Mouse (Mus musculus) stomach, embryonic 15.5 days (tissue): ENCODE measurements at regions not wholly inside any gene's neighbourhood (a gene's known extent, or its start where the extent isn't known, plus 50 kb on each side); places are given as distances from the start of the nearest gene placed in this dataset.

ENCODE experiments used
- ATAC-seq: fragments of 200-750 bp; cut with Nextera tagmentation; 2 replicates; pipeline ENCODE4 v1.8.0; 2017; ENCODE audit warnings: low read depth, moderate number of reproducible peaks, moderate TSS enrichment; ENCODE audit not compliant: insufficient read depth, low FRiP score
- H3K27ac ChIP-seq: fragments of 300-500 bp; sonication (generic); 2 replicates; pipeline ENCODE4 v1.5.1; 2015; ENCODE audit warnings: mild to moderate bottlenecking, inconsistent platforms
- H3K27me3 ChIP-seq: fragments of 300-500 bp; sonication (generic); replicated peaks from 2 replicates; pipeline ENCODE4 v1.6.1; 2015; ENCODE audit warnings: inconsistent platforms
- H3K36me3 ChIP-seq: fragments of 300-500 bp; sonication (generic); 2 replicates; pipeline ENCODE4 v1.6.1; 2015; ENCODE audit warnings: inconsistent platforms
- H3K4me1 ChIP-seq: fragments of 300-500 bp; sonication (generic); 2 replicates; pipeline ENCODE4 v1.6.1; 2015; ENCODE audit warnings: inconsistent platforms
- H3K4me2 ChIP-seq: fragments of 300-500 bp; sonication (generic); 2 replicates; pipeline ENCODE4 v1.6.1; 2015; ENCODE audit warnings: mild to moderate bottlenecking, inconsistent platforms
- H3K4me3 ChIP-seq: fragments of 300-500 bp; sonication (generic); replicated peaks from 2 replicates; pipeline ENCODE4 v1.5.1; 2015; ENCODE audit warnings: inconsistent platforms
- H3K9ac ChIP-seq: fragments of 300-500 bp; sonication (generic); 2 replicates; pipeline ENCODE4 v1.6.1; 2015; ENCODE audit warnings: inconsistent platforms
- H3K9me3 ChIP-seq: fragments of 300-500 bp; sonication (generic); 2 replicates; pipeline ENCODE4 v1.6.1; 2016; ENCODE audit warnings: inconsistent platforms
- WGBS: fragments of 180-500 bp; shearing (Covaris S2); methylation state at CpG from one replicate; pipeline ENCODE4 v1.1.7; 2015; 5-methylcytosine and 5-hydroxymethylcytosine counted together

DNA sequence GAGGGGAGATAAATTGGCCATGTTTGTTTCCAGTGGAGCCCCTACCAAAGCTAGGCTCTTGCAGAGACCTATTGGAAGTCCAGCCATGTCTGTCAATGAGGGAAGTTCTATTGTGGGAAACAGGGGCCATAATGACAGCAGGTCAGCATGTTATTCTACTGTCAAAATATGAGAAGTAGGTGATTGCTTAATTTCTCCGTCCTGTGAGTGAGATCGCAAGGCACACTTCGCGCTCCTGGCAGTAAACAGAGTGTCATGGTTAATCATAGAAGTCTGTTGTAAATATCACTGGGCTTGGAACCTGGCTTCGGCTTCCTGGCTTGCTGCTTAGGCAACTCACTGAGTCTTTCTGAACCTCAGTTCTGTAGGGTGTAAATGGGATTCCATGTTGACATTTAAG, 72.5 kb upstream of the Ccdc122 start:
- Histone ChIP-seq H3K4me3 (no peak overlapping the region), H3K4me1 (no peaks in the 10 kb centered on the region), H3K36me3 (no peaks in the 10 kb centered on the region), H3K27me3 (no peaks in the 10 kb centered on the region), H3K9ac (no peak overlapping the region), H3K4me2 (no peak overlapping the region), H3K27ac (no peak overlapping the region), H3K9me3 (no peaks in the 10 kb centered on the region)
- WGBS = 49% methylated on average over 5 of the region's 5 CpGs
- ATAC-seq = no peak

DNA sequence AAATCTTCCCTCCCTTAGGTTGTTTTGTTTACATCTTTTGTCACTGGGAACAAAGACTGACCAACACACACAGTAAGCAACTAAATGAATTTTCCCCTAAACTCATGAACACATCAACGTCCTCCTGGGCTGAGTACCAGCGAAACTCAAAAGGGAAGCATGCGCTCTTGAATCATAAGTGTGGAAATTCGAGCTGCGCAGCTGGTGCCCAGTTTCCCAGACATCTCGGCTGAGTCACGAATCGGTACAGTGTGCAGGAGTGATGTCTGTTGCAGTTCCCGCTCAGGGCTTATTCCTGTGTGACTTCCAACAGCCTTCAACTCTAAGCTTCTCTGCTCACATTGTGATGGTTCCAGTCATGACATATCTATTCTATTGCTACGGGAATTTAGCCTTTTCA, 77.7 kb upstream of the Ccdc122 start:
- Histone ChIP-seq H3K9ac (no peak overlapping the region), H3K36me3 (no peaks in the 10 kb centered on the region), H3K9me3 (no peaks in the 10 kb centered on the region), H3K4me2 (no peak overlapping the region), H3K27me3 (no peaks in the 10 kb centered on the region), H3K4me3 (no peak overlapping the region), H3K27ac (no peak overlapping the region), H3K4me1 (no peaks in the 10 kb centered on the region)
- 67% methylated on average over 10 of the region's 10 CpGs for WGBS
- ATAC-seq = no peak

DNA sequence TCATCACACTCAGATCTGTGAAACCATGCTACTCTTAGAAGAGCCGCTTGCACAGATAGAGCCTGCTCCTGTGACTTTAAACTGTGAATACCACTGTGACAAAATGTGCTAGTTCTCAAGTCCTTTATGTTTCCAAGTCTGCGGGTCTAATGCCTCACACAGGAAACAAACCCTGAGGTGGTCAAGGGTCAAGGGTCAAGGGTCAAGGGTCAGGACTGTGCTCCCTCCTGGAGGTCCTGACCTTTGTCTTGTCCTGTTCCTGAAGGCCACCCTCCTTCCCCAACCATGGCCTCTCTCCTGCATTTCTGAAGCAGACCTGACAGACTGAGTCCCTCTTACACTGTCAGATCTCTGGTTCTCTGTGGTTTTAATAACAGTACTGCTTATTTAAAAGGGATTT, 79.4 kb upstream of the Ccdc122 start:
- Histone ChIP-seq H3K9ac (no peak overlapping the region), H3K4me2 (no peak overlapping the region), H3K27ac (no peak overlapping the region), H3K4me1 (no peaks in the 10 kb centered on the region), H3K36me3 (no peaks in the 10 kb centered on the region), H3K9me3 (no peaks in the 10 kb centered on the region), H3K4me3 (no peak overlapping the region), H3K27me3 (no peaks in the 10 kb centered on the region)
- 69% methylated on average over 2 of the region's 2 CpGs for WGBS
- ATAC-seq = no peak

DNA sequence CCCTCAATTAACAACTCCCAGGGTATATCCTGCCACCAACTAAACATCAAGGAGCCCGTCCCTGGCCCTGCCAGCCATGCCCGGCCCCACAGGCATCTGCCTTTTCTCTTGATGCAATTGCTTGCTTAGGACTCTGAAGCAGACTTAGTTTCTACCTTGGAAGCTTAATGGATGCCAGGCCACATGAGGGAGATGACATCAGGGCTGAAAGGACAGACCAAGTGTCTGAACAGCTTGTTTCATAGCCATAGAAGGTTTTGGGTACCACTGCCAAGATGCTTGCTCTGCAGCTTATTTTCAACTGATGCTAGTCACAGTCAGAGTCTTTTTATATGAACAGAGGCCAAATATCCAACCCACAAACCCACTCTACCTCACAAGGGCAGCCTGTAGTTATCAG, 83.4 kb upstream of the Ccdc122 start:
- no peaks in the 10 kb centered on the region for H3K36me3 ChIP-seq
- H3K27ac ChIP-seq = no peak overlapping the region
- no peak overlapping the region for H3K4me2 ChIP-seq
- H3K4me1 ChIP-seq = peaks cover 6% of the 10 kb centered on the region
- H3K9me3 ChIP-seq = no peaks in the 10 kb centered on the region
- H3K9ac ChIP-seq = no peak overlapping the region
- 100% methylated on average over 2 of the region's 2 CpGs for WGBS
- no peak for ATAC-seq
- no peak overlapping the region for H3K4me3 ChIP-seq
- H3K27me3 ChIP-seq = no peaks in the 10 kb centered on the region

DNA sequence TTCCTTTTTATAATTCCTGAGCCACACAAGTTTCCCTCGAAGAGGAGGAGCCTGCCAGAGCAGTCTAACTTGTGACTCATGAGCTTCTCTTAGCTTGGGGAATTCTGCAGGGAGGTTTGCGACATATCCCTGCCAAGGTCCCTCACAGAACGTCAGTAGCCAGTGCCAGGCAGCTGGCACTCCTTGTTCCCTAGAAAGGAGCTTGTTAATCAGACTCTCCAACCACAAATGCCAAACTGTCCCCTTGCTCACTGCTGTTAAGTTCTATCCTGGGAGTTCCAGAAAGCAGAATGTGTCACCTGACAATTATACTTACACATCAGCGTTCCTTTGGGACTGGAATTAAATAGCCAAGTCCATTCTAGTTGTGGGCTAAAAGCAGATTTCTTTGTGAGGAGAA, 85.1 kb upstream of the Ccdc122 start:
- 50% methylated on average over 4 of the region's 4 CpGs for WGBS
- no peak overlapping the region for H3K27ac ChIP-seq
- no peak overlapping the region for H3K4me2 ChIP-seq
- no peak overlapping the region for H3K4me3 ChIP-seq
- no peak for ATAC-seq
- H3K36me3 ChIP-seq = no peaks in the 10 kb centered on the region
- peaks cover 6% of the 10 kb centered on the region for H3K4me1 ChIP-seq
- H3K9me3 ChIP-seq = no peaks in the 10 kb centered on the region
- no peaks in the 10 kb centered on the region for H3K27me3 ChIP-seq
- H3K9ac ChIP-seq = no peak overlapping the region

DNA sequence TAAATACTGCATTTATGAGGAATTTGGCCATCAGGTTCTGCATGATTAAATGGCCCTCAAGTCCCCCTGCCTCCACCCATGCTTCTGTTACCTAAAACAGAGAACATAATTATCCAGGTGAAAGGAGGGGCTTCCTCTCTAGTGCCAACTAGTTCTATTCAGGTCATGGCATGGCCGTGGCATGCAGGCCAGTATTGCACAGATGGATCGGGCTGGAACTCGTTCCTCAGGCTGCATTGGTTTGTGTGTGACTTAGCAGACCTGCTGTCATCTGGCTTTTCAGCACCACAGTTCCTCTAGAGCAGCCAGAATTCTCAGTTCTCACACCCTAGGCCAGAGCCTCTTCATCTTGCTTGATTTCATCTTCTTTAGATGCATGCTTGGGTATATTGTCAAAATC, 87.2 kb upstream of the Ccdc122 start:
- ATAC-seq = no peak
- Histone ChIP-seq H3K4me3 (no peak overlapping the region), H3K4me1 (peaks cover 6% of the 10 kb centered on the region), H3K27ac (peak overlapping the region; percentile 59; the same call in 1 of the 2 replicates), H3K4me2 (no peak overlapping the region), H3K27me3 (no peaks in the 10 kb centered on the region), H3K9ac (no peak overlapping the region), H3K9me3 (no peaks in the 10 kb centered on the region), H3K36me3 (no peaks in the 10 kb centered on the region)
- 67% methylated on average over 3 of the region's 3 CpGs for WGBS

DNA sequence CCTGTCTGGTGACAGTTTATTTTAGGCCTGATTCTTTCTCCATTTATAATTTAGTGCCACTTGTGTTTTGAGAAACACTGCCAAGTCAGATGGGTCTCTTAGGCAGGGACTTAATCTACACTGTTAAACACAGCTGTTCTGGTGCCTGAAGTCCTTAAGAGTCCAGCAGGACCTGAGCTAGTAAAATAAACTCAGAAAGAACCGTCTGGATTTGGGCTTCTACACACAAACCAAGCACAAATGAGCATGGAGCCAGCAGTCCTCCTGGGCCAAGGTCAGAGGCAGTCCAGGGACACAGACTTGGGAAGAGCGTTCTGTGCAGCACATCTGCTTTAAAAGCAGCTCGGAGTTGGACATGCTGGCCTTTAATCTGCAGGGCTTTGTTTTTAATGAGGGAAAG, 87.6 kb upstream of the Ccdc122 start:
- Histone ChIP-seq H3K27ac (peak overlapping the region; percentile 59; the same call in 1 of the 2 replicates), H3K27me3 (no peaks in the 10 kb centered on the region), H3K9me3 (no peaks in the 10 kb centered on the region), H3K4me3 (no peak overlapping the region), H3K4me1 (peaks cover 6% of the 10 kb centered on the region), H3K4me2 (no peak overlapping the region), H3K36me3 (no peaks in the 10 kb centered on the region), H3K9ac (no peak overlapping the region)
- ATAC-seq = peak; percentile 45; the same call in 1 of the 2 replicates
- 23% methylated on average over 3 of the region's 3 CpGs for WGBS

DNA sequence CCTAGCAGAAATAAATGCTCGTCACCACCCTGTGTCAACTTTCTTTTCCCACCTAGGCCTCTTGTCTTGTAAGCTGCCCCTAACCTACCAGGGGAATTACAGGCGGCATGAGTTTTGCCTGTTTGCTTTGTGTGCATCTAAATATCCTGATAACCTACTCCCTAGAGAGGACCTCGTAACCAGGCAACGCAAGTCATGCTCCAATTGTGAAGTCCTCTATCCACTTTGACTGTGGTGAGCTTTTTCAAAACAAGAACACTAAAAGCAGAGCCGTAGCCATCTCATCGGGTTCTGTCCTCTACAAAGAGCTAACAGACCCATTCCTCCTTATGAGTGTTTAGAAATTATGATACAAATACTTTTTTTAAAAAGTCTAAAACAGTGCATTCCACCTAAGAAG, 88.1 kb upstream of the Ccdc122 start:
- WGBS = 46% methylated on average over 6 of the region's 6 CpGs
- ATAC-seq = no peak; the same call in 1 of the 2 replicates
- Histone ChIP-seq H3K27me3 (no peaks in the 10 kb centered on the region), H3K9ac (no peak overlapping the region), H3K9me3 (no peaks in the 10 kb centered on the region), H3K4me3 (no peak overlapping the region), H3K27ac (peak overlapping the region; percentile 27), H3K4me2 (no peak overlapping the region), H3K36me3 (no peaks in the 10 kb centered on the region), H3K4me1 (peaks cover 6% of the 10 kb centered on the region)

DNA sequence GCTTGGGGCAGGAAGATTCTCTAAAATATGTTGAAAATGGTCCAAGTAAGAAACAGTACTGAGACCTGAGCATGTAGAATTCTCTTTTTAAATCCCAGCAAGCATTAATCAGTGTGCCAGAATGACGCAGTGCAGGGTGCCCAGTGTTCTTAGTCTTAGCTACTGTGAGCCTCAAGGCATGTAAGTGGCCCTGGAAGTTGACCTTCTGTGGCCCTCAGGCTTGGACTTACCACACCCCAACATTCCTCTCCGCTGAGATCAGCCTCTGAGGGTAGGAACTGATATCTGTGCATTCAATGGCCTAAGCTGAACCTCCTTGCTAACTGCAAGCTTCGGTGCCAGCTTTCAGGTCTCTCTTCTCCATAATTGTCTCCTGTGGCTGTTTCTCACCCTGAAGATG, 89.4 kb upstream of the Ccdc122 start:
- Histone ChIP-seq H3K9ac (no peak overlapping the region), H3K27me3 (no peaks in the 10 kb centered on the region), H3K27ac (no peak overlapping the region), H3K4me2 (no peak overlapping the region), H3K9me3 (no peaks in the 10 kb centered on the region), H3K4me3 (no peak overlapping the region), H3K4me1 (peaks cover 6% of the 10 kb centered on the region), H3K36me3 (no peaks in the 10 kb centered on the region)
- WGBS = 45% methylated on average over 3 of the region's 3 CpGs
- 0 out of 2 replicates have a peak, but pooled peaks have one; percentile 47 for ATAC-seq

DNA sequence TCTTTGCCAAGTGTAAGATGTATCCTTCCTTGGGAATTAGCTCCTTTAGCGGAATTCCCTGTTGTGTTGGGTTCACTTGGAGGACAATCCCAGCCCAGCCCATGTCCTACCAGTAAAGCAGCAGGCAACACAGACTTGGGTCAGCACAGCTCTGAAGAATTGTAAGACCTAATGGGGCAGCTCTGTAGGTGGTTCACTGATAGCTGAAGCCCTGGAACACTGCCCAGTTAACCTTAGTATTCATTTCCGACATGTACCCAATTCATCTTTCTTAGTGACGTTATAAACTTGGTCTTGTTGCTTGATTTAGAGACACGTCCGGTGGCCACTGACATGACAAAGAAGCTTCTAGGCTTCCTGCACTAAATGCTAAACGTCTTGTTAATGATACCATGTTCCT, 90.9 kb upstream of the Ccdc122 start:
- ATAC-seq = no peak
- H3K4me3 ChIP-seq = no peak overlapping the region
- no peak overlapping the region for H3K27ac ChIP-seq
- H3K9me3 ChIP-seq = no peaks in the 10 kb centered on the region
- peaks cover 6% of the 10 kb centered on the region for H3K4me1 ChIP-seq
- H3K9ac ChIP-seq = no peak overlapping the region
- WGBS = 50% methylated on average over 6 of the region's 6 CpGs
- H3K4me2 ChIP-seq = no peak overlapping the region
- no peaks in the 10 kb centered on the region for H3K27me3 ChIP-seq
- H3K36me3 ChIP-seq = no peaks in the 10 kb centered on the region

DNA sequence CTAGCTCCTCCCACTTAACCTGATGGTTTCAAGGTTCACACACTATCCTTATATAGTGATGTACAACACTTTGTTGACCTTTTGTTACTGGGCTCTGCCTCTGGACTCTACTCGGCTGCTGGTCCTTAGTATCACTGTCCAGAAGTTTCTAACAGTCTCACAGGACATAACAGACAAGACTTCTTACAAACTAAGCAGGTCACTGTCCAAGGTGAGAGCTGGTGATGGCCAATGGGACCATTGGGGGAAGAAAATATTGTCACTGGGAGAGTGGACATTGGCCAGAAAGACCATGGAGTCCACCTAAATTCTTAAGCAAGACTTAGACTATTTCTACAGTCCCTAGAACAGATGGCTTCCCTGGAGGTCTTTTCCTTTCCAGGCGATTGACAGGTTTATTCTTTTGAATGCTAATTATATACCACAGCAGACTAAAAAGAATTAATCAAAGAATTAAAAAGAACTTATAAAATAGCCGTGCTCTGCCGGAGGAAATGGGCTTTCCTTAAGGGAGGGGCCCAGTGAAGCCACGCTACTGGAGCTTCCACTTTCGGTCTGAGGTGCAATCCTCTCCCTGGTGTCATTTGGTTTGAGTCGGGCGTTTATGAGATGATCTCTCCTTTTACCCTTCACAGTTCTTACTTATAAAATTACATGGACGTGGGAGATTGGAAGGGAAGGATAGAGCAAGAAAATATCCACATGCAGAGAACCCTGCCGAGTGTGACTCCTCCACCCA, 94.9 kb upstream of the Ccdc122 start:
- no peak overlapping the region for H3K27ac ChIP-seq
- 79% methylated on average over 10 of the region's 10 CpGs for WGBS
- no peak for ATAC-seq

DNA sequence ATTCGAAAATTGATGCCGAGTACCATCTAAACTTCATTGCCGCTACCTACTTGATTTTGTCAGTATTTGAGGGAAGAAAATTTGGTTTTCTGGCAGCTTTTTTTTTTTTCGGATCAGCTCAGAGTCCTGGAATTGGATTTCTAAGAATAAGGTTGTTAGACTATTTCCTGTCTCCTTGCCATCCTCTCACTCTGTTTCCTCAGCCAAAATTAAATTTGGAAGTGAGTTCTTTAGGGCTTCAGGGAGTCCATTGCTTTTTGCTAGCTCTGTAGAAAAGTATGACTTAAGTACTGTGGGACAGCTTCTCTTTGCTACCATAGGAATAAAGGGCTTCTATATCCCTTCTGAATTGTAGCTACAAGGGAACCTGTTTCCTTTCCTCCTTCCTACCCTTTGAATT, 96.1 kb upstream of the Ccdc122 start:
- Histone ChIP-seq H3K36me3 (no peaks in the 10 kb centered on the region), H3K27me3 (no peaks in the 10 kb centered on the region), H3K9ac (no peak overlapping the region), H3K4me3 (no peak overlapping the region), H3K4me2 (no peak overlapping the region), H3K27ac (no peak overlapping the region), H3K4me1 (no peaks in the 10 kb centered on the region), H3K9me3 (no peaks in the 10 kb centered on the region)
- WGBS = 87% methylated on average over 4 of the region's 4 CpGs
- no peak for ATAC-seq

More for the DNA sequence above, 94.9 kb upstream of the Ccdc122 start:
- H3K9ac ChIP-seq = no peak overlapping the region
- H3K4me3 ChIP-seq = no peak overlapping the region
- H3K36me3 ChIP-seq = no peaks in the 10 kb centered on the region
- no peaks in the 10 kb centered on the region for H3K9me3 ChIP-seq
- no peaks in the 10 kb centered on the region for H3K27me3 ChIP-seq
- no peak overlapping the region for H3K4me2 ChIP-seq
- no peaks in the 10 kb centered on the region for H3K4me1 ChIP-seq

DNA sequence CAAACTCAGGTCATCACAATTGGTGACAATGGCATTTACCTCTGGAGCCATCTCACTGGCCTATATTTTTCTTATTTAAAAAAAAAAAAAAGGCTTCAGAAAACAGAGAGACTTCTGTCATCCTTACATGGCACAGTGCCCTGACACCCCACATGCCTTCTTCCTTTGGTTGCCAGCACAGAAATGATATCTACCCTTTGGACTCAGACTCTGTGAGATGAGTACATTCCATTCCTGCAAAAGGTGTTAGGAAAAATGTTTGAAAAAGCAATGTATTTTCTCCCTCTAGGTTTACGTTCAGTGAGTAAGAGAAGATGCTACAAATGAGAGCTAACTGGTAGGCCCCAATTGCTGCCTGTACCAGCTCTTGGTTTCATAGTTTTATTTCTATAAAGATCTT, 99.9 kb upstream of the Ccdc122 start:
- no peak for ATAC-seq
- no peaks in the 10 kb centered on the region for H3K27me3 ChIP-seq
- H3K4me3 ChIP-seq = no peak overlapping the region
- H3K27ac ChIP-seq = no peak overlapping the region
- H3K36me3 ChIP-seq = no peaks in the 10 kb centered on the region
- H3K4me1 ChIP-seq = no peaks in the 10 kb centered on the region
- no peak overlapping the region for H3K4me2 ChIP-seq
- no peak overlapping the region for H3K9ac ChIP-seq
- WGBS = 91% methylated on average over 1 of the region's 1 CpGs
- no peaks in the 10 kb centered on the region for H3K9me3 ChIP-seq
